Mouse (Mus musculus) fat pad, adult 2 months (tissue): ENCODE results near the gene Dscaml1.

Experiments used
- DNase-seq: peaks from one replicate; pipeline ENCODE4 v3.0.0-alpha.2; 2011; ENCODE audit warnings: low read depth, low spot score; ENCODE audit errors: extremely low read depth

The Dscaml1 gene

DNA sequence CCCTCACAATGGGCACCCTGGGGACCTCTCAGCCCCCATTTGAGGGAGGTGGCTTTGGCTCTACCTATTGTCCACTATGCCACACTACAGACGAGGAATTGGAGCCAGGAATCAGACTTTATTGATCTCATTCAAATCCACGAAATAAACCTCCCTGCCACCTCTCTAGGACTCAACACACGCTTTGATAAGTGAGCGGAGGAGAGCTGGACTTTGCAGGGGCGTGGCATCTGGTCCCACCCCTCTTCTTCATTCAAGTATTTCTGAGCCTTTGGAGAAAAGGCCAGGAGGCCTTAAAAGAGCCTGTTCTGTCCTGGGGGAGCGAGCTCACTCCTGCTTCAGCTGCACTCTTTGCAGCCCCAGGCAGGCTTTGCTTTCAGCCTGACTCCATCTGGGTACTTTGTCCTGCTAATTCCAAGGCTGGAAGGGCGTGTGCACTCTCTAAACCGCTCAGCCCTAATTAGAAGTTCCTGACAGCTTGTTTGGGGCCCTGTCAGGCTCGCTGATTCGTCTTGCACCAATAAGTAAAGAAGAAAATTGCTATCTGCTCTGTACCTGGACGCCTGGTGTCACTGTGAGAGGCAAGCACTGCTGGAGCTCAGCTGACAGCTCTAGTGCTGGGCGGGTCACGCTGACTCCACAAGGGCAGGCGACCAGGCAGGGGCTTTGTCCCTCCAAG is 75.7 kb downstream of the Dscaml1 start:
- no peak for DNase-seq

DNA sequence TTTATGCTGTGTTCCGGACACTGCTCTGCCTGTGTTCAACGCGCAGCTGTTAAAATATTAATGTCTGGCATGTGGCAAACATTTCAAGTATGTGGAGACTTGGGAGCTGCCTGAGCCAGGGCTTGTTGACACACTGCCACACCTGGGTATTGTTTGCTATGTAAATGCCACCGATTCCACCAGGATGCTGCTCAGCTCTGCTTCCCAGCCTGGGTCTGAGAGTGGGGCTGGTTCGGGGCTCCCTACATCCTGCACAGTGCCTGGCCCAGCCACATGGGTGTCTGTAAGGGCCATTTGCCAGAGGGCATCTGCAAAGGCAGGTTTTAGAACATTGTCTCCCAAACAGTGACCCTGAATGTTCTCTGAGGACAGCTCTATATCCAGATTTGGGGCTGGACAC is 78.5 kb downstream of the Dscaml1 start:
- no peak for DNase-seq

- no peak for DNase-seq
Measured at GRCm38 (mm10) chr9:45505487-45505939, 79.1 kb downstream of the Dscaml1 start.

DNA sequence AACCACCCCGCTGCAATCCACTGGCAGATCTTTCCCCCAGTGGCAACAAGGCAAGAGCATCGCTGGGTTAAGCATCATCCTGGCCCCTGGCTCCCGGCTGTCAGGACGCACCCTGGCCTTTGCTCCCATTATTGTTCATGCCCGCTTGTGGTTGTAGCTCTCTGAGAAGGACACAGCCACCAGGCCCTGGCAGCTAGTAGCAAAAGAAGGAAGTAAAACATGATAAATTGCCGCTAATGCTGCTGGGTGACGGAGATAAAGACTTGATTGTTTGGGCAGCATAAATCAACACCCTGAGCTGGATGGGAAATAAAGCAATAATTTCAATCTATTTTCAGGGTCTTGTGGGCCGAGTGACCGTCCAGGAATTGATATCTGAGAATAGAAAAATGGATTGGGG is 81.1 kb downstream of the Dscaml1 start:
- DNase-seq = no peak

- no peak for DNase-seq
Measured at GRCm38 (mm10) chr9:45510806-45511546, 84.5 kb downstream of the Dscaml1 start.

DNA sequence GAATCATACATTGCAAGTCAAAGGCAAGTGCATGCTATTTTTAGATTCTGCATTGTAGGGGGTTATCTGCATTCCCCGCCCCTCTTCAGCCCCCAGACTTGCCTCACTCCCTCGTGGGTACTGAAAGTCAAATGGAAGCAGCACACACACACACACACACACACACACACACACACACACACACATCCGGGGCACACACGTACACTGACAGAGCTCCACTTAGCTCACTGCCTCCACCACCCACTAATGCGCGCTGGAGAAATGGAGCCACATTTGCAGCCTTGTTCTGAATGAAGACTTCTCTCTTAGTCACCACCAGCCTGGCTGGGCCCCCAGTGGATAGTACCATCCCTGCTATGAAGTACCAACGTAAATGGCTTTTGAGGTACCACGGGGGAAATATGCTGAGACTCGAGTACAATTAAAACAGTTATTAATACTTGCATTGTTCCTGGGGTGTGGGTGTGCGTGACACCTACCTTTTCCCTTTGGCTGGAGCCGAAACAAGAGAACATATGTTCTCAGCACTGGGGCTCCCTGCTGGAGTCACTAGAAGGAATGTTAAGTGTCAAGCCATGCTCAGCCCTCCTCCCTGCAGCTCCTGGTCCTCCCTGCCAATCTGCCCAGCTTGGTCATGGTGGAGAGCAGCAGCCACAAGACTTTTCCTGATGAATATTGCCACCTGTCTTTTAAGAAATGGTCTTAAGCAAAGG is 91.7 kb downstream of the Dscaml1 start:
- DNase-seq = no peak

DNA sequence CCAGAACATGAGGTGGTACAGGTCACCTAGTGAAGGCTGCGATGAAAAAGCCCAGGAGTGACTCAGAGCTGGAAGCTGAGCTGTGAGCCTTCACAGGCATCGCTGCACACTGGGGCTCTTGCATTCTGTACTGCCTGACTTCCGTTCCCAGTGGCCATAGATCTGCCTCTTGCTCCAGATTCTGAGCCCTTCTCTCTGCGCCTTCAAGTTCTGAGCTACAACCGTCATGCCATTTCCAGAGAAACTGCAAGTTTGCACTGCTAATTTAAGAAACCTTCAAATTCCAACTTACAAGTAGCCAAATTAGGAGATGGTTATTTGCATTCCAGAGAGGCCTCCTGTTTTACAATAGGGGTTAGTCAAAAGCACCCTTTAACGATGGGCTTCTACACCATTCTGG is 93.4 kb downstream of the Dscaml1 start:
- no peak for DNase-seq

GRCm38 (mm10) chr9:45522866-45523265 is 96.4 kb downstream of the Dscaml1 start:
- no peak for DNase-seq

- DNase-seq = no peak
Measured at GRCm38 (mm10) chr9:45524505-45524904, 98.1 kb downstream of the Dscaml1 start.

- DNase-seq = no peak
Measured at GRCm38 (mm10) chr9:45533253-45533652, 106.8 kb downstream of the Dscaml1 start.

- DNase-seq = no peak
Measured at GRCm38 (mm10) chr9:45534472-45534988, 108.1 kb downstream of the Dscaml1 start.

GRCm38 (mm10) chr9:45537649-45538048 is 111.2 kb downstream of the Dscaml1 start:
- DNase-seq = no peak

DNA sequence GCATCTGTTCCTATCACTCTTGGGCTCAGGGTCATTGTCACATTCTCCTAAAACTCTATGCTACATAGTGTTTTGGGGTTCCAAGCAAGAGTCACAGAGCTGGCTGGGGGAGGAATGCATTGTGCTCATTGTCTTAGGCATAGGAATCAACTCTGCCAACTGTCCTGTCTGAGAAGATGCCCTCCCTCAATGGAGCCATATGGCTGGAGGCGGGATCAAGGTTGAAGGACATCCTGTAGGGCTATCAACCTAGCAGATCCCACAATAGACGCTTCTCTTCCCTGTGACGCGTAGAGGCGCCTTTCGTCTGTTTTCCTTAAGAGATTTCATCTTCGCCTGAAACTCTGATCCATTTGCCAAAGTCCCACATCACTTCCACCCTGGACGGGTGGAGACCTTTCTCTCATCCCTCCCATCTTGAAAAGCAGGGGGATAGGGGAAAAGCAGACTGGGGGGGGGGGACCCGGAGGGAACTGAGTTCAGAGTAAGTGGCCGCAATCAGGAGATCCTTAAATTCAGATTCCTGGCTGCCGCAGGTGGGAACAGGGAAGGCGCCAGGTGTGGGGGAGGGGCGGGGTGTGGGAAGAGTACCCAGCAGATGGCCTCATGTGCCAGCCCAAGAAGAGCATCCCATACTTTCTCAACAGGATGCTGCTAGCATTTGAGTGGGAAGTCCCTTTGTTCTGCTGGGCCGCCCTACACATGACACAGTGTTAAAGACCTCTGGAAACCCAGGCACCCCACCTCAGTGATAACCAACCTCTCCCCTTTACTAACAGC is 113.0 kb downstream of the Dscaml1 start:
- no peak for DNase-seq

DNA sequence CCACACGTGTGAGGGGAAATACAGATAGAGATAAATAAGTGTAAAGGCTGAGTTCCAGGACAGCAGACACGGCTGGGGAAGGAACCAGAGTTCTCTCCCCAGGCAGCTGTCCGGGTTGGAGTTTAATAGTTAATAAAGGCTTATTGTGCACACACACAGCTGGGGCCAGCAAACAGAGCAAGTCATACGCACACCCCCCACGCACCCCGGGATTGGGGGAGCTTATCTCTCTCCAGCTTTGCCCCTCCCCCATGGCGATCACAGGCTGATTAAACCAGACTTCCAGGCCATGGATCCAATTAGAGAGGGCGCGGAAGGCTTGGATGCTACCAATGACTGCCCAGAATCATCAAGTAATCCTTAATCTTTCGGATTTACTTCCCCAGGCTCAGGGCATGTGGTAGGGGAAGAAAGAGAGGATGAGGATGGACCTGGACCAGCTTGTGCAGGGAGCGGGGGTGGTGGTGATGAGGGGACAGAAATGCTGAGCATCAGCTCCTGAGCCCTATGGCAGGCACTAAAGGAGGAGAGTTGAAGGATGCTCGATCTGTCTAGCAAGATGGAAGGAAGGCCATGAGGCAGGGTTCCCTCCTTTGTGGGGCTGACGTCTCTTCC is 119.7 kb downstream of the Dscaml1 start:
- DNase-seq = no peak

DNA sequence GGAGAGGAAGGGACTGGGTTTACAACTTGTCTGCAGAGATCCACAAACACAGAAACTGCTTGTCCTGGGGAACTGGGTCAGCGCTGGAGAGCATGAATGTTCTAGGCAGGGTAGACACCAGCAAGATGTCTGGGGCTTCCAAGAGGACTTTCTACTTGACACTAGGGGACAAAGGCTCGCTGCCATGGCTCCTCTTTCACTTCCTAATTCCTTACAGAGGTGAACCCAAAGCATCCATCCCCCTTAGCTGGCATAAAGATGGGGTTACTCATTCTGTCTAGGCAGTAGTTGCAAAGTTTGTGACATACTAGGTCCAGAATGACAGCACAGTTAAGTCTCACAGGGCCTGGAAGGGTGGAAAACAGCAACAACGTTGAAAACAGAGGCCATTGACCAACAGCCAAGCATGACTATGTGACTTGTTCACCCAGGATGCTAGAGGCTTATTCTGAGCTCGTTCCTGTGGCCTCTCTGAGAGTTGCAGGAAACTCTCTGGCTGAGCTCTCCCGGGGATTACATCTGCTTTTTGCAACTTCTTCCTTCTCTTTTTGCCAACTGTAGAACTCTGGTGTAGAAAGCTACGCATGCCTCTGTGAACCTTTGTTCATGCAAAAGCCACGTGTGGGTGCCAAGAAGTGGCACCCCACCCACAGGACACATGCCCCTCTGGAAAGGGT is 120.6 kb downstream of the Dscaml1 start:
- no peak for DNase-seq

DNA sequence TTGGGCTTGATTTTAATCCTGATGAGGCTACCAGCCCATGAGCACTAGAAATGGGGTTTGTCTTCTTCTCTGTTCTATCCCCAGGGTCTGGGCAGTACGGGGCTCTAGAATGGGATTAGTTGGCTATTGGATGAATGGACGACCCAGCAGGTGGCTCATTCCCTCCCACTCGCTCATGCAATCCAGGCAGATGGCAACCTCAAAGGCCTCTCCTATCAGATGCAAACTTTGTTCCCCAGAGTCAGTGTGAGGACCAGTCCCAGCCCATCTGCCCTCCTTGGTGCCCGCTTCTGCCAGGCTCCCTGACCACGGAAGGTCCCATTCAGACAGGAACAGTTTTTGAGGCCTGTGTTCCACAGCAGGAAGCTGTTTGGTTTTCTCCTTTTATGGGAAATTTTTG is 123.4 kb downstream of the Dscaml1 start:
- DNase-seq = no peak

DNA sequence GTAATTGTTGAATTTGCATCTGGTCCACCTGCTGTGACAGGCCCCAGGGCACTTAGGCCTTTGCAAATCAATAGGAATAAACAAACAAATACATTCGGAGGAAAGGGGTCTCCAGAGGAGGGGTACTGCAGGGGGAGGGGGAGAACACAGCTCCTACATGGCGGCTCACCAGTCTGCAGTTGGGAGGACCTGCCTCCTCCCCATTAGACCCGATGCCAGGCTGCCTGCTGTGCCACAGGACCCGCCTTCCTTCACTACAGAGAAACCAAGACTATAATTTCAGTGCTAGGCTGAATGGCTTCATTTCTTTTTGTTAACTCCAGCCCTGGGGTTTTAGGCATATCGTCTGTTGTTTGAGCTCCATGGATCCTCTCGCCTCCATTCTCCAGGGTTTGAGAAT is 123.8 kb downstream of the Dscaml1 start:
- no peak for DNase-seq

GRCm38 (mm10) chr9:45550662-45551061 is 124.2 kb downstream of the Dscaml1 start:
- DNase-seq = no peak

GRCm38 (mm10) chr9:45555036-45555826 is 128.8 kb downstream of the Dscaml1 start:
- no peak for DNase-seq
